Mouse (Mus musculus): ENCODE measurements around the gene A930004D18Rik. TPM values are rescaled to one million over a fixed set of nuclear protein-coding genes. Genes with fewer than 3 reads are reported as not detected.
A peak's percentile ranks its signal among the peaks of the same experiment; 100 is the strongest.

A930004D18Rik gene
- total RNA-seq, 2 experiments from 2014 or later: not detected

DNA sequence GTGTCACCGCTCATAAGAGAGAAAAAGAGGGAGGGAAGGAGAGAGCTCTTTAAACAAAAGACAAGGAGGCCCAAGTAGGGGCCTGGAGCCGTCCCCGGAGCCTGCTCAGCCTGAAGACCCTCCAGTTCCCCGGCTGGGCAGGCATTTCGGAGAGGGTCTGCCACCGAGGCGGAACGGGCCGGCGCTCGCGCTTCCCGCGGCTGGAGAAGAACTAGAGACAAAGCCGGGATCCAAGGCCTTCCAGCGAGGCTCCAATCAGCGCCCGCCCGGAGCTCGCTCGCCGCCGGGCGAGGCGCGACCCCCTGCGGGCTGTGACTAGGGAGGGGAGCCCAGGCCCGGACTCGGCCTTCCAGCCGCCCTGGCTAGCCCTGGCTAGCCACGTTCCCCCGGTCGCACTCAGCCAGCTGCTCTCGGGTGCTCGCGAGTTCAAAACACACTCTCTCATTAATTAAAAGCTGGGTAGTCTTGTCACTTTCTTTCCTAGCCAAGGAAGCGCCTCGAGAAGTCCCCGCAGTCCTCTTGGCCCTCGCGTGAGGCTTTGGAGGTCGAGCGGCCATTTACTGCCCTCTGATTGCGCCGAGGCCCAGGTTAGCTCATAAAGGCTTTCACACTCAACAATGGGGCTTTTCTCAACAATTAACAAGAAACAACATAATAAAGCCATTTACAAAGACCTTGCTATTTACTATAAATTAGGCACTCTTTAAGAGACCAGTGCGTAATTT is 2.2 kb upstream of the A930004D18Rik start:
- no peak for ATAC-seq (replicated peaks; ENCODE audit: low FRiP score, poor library complexity, severe bottlenecking)

GRCm38 (mm10) chr2:18038895-18039371 is 1.4 kb upstream of the A930004D18Rik start:
- no peak for ATAC-seq (replicated peaks; ENCODE audit: low FRiP score, poor library complexity, severe bottlenecking)

DNA sequence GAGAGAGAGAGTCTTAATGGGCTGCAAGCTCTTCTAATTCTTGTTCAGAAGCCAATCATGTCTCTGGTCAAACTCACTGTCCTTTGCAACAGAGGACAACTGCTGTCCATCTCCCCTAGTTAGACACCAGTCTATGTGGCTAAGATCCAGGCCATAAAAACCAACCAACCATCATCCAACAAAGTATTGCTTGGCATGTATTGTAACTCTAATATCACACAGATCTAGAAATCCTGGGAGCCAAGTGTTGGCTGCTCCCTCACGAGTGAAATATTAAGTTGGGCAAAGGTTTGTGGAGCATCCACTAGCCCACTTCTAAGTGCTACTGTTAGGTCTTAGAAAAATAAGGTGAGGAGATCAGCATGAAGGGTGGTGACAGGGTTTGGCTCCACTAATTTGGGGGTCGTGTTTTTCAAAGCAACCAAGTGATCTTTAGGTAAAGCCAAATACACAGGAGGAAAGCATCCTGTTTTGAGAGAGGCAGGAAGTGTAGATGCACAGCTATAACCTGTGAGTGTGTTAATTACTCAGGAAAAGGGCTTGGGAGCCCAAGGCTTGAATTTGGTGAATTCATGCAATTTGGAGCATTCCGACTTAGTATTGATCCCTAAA is 710 bp upstream of the A930004D18Rik start:
- no peak for ATAC-seq (replicated peaks; ENCODE audit: low FRiP score, poor library complexity, severe bottlenecking)

- no peak for ATAC-seq (replicated peaks; ENCODE audit: low FRiP score, poor library complexity, severe bottlenecking)
Observed at GRCm38 (mm10) chr2:18034371-18035250, 2.9 kb downstream of the A930004D18Rik start.

GRCm38 (mm10) chr2:18033166-18034108 is 4.1 kb downstream of the A930004D18Rik start:
- ATAC-seq (replicated peaks; ENCODE audit: low FRiP score, poor library complexity, severe bottlenecking): no peak

DNA sequence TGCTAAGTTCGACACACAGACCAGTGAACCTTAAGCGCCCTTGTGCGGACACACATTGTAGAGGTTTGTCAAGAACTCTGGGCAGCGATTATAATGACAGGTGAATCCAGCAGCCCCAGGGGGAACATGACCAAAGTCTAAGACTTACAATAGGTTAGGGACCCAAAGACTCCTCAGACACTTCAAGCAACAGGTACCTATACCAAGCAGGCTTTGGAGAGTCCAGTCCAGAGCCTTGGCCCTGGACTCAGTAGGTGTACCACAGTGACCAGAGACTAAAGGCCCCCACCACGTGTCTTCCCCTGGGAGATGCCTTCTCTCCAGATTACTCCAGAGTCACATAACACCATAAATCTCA is 5.0 kb downstream of the A930004D18Rik start:
- no peak for ATAC-seq (replicated peaks; ENCODE audit: low FRiP score, poor library complexity, severe bottlenecking)

- ATAC-seq (replicated peaks; ENCODE audit: low FRiP score, poor library complexity, severe bottlenecking): no peak
Observed at GRCm38 (mm10) chr2:18031831-18032537, 5.6 kb downstream of the A930004D18Rik start.

- no peak for ATAC-seq (replicated peaks; ENCODE audit: low FRiP score, poor library complexity, severe bottlenecking)
Observed at GRCm38 (mm10) chr2:18031271-18031821, 6.2 kb downstream of the A930004D18Rik start.

DNA sequence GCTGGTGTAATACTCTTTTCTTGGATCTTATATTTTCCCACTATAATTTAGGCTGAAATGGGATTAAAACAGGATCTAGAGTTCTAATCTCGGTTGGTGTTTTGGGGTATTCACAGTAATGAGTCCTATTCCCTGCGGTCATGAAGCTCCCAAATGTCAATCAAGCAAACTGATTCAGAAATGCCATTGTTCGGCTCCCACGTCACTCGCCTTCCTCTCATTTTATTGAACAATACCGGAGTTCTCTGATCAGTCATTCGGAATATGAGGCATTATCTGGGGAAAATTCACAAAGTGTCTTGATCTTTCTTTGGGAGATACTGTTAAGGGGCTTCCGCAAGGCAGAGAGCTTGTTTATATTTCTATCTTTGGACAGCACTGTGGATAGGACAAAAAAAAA is 7.0 kb downstream of the A930004D18Rik start:
- ATAC-seq (replicated peaks; ENCODE audit: low FRiP score, poor library complexity, severe bottlenecking): no peak

DNA sequence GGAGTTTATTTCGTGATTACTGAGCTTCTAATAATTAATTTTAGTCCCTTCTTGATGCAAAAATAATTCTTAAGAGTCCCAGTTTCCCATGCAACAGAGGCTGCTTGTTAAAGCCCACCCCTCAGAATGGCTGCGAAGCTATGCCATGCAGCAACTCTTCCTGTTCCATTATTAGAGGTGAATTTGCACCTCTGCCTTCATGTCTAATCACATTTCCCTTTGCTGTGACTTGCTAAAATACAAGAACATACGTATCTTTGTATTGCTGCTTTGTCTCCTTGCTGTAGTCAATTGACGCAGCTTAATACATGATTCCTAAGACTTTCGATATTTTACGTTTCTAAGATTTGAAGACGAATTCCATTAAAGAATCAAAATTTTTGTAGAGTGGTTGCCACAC is 7.9 kb downstream of the A930004D18Rik start:
- no peak for ATAC-seq (replicated peaks; ENCODE audit: low FRiP score, poor library complexity, severe bottlenecking)

- peak; percentile 41 for ATAC-seq (replicated peaks; ENCODE audit: low FRiP score, poor library complexity, severe bottlenecking)
Observed at GRCm38 (mm10) chr2:18028140-18029021, 9.2 kb downstream of the A930004D18Rik start.

GRCm38 (mm10) chr2:18027448-18028139 is 9.9 kb downstream of the A930004D18Rik start:
- peak; percentile 89 for ATAC-seq (replicated peaks; ENCODE audit: low FRiP score, poor library complexity, severe bottlenecking)

DNA sequence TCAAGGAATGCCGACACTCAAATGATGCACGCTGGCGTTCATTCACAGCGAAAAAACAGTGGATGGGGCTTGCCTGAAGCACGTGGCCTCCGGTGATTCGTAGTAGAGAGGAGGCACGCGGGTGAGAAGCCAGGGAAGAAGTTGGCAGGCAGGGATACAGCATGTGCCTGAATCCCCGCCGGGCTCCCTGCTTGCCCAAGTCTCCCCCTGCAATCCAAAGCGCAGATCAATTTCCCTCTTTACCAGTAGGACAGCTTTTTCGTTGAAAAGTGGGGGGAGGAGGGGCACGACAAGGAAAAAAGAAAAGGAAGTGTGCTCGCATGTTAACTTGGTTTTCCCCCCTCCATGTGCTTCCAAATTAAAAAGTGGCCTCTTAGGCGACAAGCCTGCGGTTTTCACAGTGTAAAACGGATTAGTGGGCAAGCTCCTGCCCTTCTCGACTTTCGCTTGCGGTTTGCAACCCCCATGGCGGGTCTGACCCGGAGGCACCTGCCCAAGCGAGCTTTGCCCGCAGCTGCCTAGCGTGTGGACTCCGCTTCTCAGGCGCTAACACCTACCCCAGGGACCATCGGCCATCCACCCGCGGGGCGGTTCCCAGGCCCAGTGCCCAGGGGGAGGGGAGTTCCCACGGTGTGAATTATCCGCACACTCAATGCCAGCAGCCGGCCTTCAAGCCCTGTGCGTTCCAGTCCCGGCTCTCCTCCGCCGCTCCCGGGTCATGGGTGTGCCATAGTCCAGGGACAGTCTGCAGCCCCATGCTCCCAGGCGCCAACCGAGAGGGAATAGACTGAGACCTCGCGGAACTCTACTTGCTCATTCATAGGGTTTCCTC is 11.2 kb downstream of the A930004D18Rik start:
- no peak for ATAC-seq (replicated peaks; ENCODE audit: low FRiP score, poor library complexity, severe bottlenecking)

GRCm38 (mm10) chr2:18025781-18026115 is 11.8 kb downstream of the A930004D18Rik start:
- no peak for ATAC-seq (replicated peaks; ENCODE audit: low FRiP score, poor library complexity, severe bottlenecking)

GRCm38 (mm10) chr2:18025116-18025515 is 12.4 kb downstream of the A930004D18Rik start:
- no peak for ATAC-seq (replicated peaks; ENCODE audit: low FRiP score, poor library complexity, severe bottlenecking)

- ATAC-seq (replicated peaks; ENCODE audit: low FRiP score, poor library complexity, severe bottlenecking): no peak
Observed at GRCm38 (mm10) chr2:18022886-18023285, 14.7 kb downstream of the A930004D18Rik start.
